Mouse (Mus musculus) right cerebral cortex, adult 2 months (tissue): Measurements from ENCODE around the gene Golga2.

ENCODE experiments used
- DNase-seq, 2 experiments: peaks; one replicate each; pipeline ENCODE4 v3.0.0; 2021 to 2022; ENCODE audit warnings: low spot score in 2 of 2

Golga2 gene

GRCm38 (mm10) chr2:32317791-32318417, 30.7 kb downstream of the Golga2 start:
- no peak for DNase-seq

GRCm38 (mm10) chr2:32318709-32319585, 31.8 kb downstream of the Golga2 start:
- no peak for DNase-seq

- no peak for DNase-seq
Measured at GRCm38 (mm10) chr2:32319586-32320580, 32.7 kb downstream of the Golga2 start.

GRCm38 (mm10) chr2:32320721-32321120, 33.5 kb downstream of the Golga2 start:
- no peak for DNase-seq

GRCm38 (mm10) chr2:32321591-32322298, 34.6 kb downstream of the Golga2 start:
- DNase-seq = no peak

- DNase-seq = no peak
Measured at GRCm38 (mm10) chr2:32322754-32323741, 35.9 kb downstream of the Golga2 start.

GRCm38 (mm10) chr2:32324322-32324721, 37.1 kb downstream of the Golga2 start:
- DNase-seq = no peak

- DNase-seq = no peak
Measured at GRCm38 (mm10) chr2:32325342-32325741, 38.2 kb downstream of the Golga2 start.

- DNase-seq = no peak
Measured at GRCm38 (mm10) chr2:32327200-32327599, 40.0 kb downstream of the Golga2 start.

- no peak for DNase-seq
Measured at GRCm38 (mm10) chr2:32328911-32329460, 41.8 kb downstream of the Golga2 start.

GRCm38 (mm10) chr2:32329531-32329930, 42.3 kb downstream of the Golga2 start:
- no peak for DNase-seq

GRCm38 (mm10) chr2:32332159-32332558, 45.0 kb downstream of the Golga2 start:
- DNase-seq = no peak

GRCm38 (mm10) chr2:32335888-32336287, 48.7 kb downstream of the Golga2 start:
- no peak for DNase-seq

GRCm38 (mm10) chr2:32339912-32340642, 52.9 kb downstream of the Golga2 start:
- DNase-seq = no peak

- peak; percentile 59 to 68 for DNase-seq
Measured at GRCm38 (mm10) chr2:32340836-32341633, 53.9 kb downstream of the Golga2 start.

- DNase-seq = no peak
Measured at GRCm38 (mm10) chr2:32341634-32341939, 54.4 kb downstream of the Golga2 start.

GRCm38 (mm10) chr2:32342039-32342438, 54.9 kb downstream of the Golga2 start:
- no peak for DNase-seq
